In the genomic region with DNA sequence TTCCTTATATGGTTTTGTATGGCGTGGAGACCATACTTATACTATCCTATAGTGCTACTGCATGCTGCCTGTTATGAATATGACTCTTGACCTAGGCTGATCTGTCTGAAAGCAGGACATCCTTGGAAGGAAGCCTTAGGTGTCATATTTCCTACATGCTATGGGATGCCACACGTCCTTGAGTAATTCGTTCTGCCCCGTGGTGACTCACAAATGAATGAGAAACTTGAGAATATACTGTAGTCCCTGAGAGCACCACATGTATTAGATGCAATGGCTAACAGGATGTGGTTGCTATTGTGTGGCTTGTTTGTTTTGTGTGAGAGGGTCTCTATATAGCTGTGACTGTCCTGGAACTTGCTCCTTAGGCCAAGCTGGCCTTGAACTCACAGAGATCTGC, we compare ENCODE assay signal across 25 mouse cellular contexts.
"Had no signal": no experiment of that assay in that cellular context is flagged by ENCODE, and none has a peak within 500 bp of the region (broad histone marks: within the 10 kb centered on the region; RNA-seq: fewer than 3 reads in every experiment).

No protein-coding gene starts in this region.

- H3K36me3 ChIP-seq: heart, embryonic 13.5 days; heart, embryonic 15.5 days; hindbrain, embryonic 13.5 days; hindbrain, embryonic 15.5 days; kidney, embryonic 15.5 days; limb, embryonic 10.5 days; limb, embryonic 12.5 days; liver, embryonic 13.5 days had no signal

- H3K4me3 ChIP-seq: gastrocnemius, adult 2 months; heart, adult 2 months; heart, embryonic 13.5 days; heart, embryonic 15.5 days; hindbrain, embryonic 13.5 days; hindbrain, embryonic 15.5 days; kidney, embryonic 15.5 days; limb, embryonic 10.5 days; limb, embryonic 12.5 days; liver, embryonic 13.5 days had no signal

- H3K27me3 ChIP-seq: heart, embryonic 13.5 days; heart, embryonic 15.5 days; hindbrain, embryonic 13.5 days; hindbrain, embryonic 15.5 days; kidney, embryonic 15.5 days; limb, embryonic 12.5 days; liver, embryonic 13.5 days had no signal

- H3K4me2 ChIP-seq: heart, embryonic 11.5 days; heart, embryonic 13.5 days; heart, embryonic 15.5 days; hindbrain, embryonic 13.5 days; hindbrain, embryonic 15.5 days; kidney, embryonic 15.5 days; limb, embryonic 12.5 days; liver, embryonic 11.5 days; liver, embryonic 13.5 days had no signal

- DNase-seq: gastrocnemius, adult 2 months; gastrocnemius, postnatal 10 days; gastrocnemius, postnatal 25 days; heart, adult 11 months; heart, adult 2 months; heart, postnatal 14 days; heart, postnatal 36 days; kidney, adult 11 months; kidney, adult 2 months; kidney, adult 9 months; kidney, postnatal 14 days; kidney, postnatal 36 days; layer of hippocampus, adult 9-11 months; layer of hippocampus, postnatal 36 days; liver; liver, embryonic 13.5 days had no signal
